Mouse (Mus musculus): Measurements from ENCODE around the gene Rnf130. TPM values are rescaled to one million over a fixed set of nuclear protein-coding genes. Genes with fewer than 3 reads are reported as not detected.

Gene Rnf130
- polyA plus RNA-seq, 1 experiment, result not detected

DNA sequence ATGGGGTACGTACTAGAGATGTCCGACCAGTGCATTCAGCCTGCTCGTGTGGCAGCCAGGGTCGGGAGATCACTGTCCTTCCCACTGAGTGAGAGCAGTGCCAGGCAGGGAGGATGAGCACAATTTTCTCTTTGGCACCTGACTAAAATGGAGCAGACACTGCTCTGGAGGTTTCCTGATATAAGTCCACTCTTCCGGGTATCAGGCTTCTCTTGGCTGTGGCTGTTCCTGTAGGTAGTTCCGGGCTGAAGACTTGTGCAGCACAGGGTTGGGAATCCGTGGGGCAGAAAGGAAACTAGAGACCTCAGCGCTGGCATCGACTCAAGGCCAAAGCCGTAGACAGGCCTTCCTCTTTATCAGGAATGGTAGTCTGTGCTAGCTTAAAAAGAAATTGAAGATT is 48.7 kb downstream of the Rnf130 start:
- no peaks in the 10 kb centered on the region for H3K36me3 ChIP-seq (ENCODE audit: control insufficient read depth, insufficient read depth)
- H3K79me3 ChIP-seq (ENCODE audit: low read depth), result no peaks in the 10 kb centered on the region
- peaks cover 28% of the 10 kb centered on the region for H3K27me3 ChIP-seq (ENCODE audit: control insufficient read depth, insufficient read depth, insufficient read length)
- H3K4me3 ChIP-seq (ENCODE audit: insufficient read depth, poor library complexity, severe bottlenecking), result no peak overlapping the region
- H3K79me2 ChIP-seq (ENCODE audit: control insufficient read depth, insufficient read depth), result no peaks in the 10 kb centered on the region
- H3ac ChIP-seq (ENCODE audit: control insufficient read depth, insufficient read length, low read depth), result no peak overlapping the region
- TF ChIP-seq MAX (IDR thresholded peaks at IDR 0.05) (no peak), CEBPB (IDR thresholded peaks at IDR 0.05; ENCODE audit: low read depth) (no peak), MYOD1 (IDR thresholded peaks at IDR 0.05; ENCODE audit: control insufficient read depth, insufficient read length, low read depth) (no peak), MYOG (IDR thresholded peaks at IDR 0.05; ENCODE audit: control insufficient read depth, extremely low read depth, insufficient read length) (no peak), CTCF (IDR thresholded peaks at IDR 0.05; ENCODE audit: control insufficient read depth, insufficient read depth, insufficient read length) (no peak), USF1 (IDR thresholded peaks at IDR 0.05; ENCODE audit: low read depth) (no peak), FOSL1 (IDR thresholded peaks at IDR 0.05; ENCODE audit: insufficient read depth, low read length, poor library complexity, severe bottlenecking) (no peak)

DNA sequence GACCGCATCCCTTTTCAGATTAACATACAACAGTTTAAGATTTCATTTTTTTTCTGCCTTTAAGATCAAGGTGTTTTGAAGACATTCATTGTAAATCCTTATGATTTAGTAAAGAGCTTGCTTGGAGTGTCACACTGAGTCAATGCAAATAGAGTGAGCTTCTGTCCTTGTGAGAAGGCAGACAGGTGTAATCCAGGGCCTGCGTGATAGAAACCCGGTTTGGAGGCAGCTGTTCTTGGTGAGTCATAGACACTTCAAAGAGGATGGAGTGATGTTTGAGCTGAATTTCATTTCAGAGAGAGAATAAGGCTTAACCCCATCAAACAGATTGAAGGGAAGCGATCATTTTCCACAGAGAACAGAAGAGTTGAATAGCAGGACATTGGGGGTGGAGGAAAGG is 51.6 kb downstream of the Rnf130 start:
- no peak overlapping the region for H3K4me3 ChIP-seq (ENCODE audit: insufficient read depth, poor library complexity, severe bottlenecking)
- no peaks in the 10 kb centered on the region for H3K79me2 ChIP-seq (ENCODE audit: control insufficient read depth, insufficient read depth)
- peaks cover 19% of the 10 kb centered on the region for H3K27me3 ChIP-seq (ENCODE audit: control insufficient read depth, insufficient read depth, insufficient read length)
- no peak overlapping the region for H3ac ChIP-seq (ENCODE audit: control insufficient read depth, insufficient read length, low read depth)
- no peaks in the 10 kb centered on the region for H3K36me3 ChIP-seq (ENCODE audit: control insufficient read depth, insufficient read depth)
- TF ChIP-seq USF1 (IDR thresholded peaks at IDR 0.05; ENCODE audit: low read depth), result no peak
- no peak for TF ChIP-seq MAX (IDR thresholded peaks at IDR 0.05)
- no peak for TF ChIP-seq CTCF (IDR thresholded peaks at IDR 0.05; ENCODE audit: control insufficient read depth, insufficient read depth, insufficient read length)
- TF ChIP-seq MYOD1 (IDR thresholded peaks at IDR 0.05; ENCODE audit: control insufficient read depth, insufficient read length, low read depth), result no peak
- no peak for TF ChIP-seq MYOG (IDR thresholded peaks at IDR 0.05; ENCODE audit: control insufficient read depth, extremely low read depth, insufficient read length)
- TF ChIP-seq FOSL1 (IDR thresholded peaks at IDR 0.05; ENCODE audit: insufficient read depth, low read length, poor library complexity, severe bottlenecking), result no peak
- no peak for TF ChIP-seq CEBPB (IDR thresholded peaks at IDR 0.05; ENCODE audit: low read depth)
- H3K79me3 ChIP-seq (ENCODE audit: low read depth), result no peaks in the 10 kb centered on the region

DNA sequence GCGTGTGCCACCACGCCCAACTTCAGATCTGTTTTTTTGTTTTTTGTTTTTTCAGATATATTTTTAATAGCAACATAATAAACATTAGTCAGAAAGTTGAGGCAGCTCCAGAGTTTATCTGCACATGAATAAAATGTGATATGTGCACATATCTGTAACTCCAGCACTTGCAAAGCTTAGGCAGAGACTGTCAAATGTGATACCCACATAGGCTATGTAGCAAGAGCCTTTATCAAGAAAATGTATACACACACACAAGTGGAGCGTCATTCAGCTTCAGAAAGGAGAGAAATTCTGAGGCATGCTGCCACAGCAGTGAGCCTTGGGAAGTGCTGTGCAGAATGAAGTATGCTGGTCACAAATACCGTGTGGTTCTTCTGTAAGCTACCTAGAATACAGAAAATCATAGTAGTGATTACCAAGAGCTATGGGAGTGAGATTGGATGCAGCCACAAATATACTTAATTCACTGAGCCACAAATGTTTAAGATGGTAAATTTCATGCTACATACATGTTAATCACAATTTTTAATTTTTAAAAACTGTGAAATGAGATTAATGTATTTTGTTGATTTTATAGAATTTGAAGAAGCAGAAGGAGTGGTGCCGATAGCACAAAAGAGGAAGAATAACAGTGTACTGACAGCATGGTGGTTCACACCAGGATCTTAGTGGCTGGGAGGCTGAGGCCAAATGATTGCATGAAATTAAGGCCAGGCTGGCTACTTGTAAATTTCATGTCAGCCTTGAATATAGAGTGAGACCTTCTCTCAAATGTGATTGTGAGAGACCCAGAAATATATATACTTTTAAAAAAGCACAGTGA is 56.4 kb downstream of the Rnf130 start:
- no peak overlapping the region for H3ac ChIP-seq (ENCODE audit: control insufficient read depth, insufficient read length, low read depth)
- peaks cover 9% of the 10 kb centered on the region for H3K27me3 ChIP-seq (ENCODE audit: control insufficient read depth, insufficient read depth, insufficient read length)
- no peaks in the 10 kb centered on the region for H3K79me3 ChIP-seq (ENCODE audit: low read depth)
- H3K4me3 ChIP-seq (ENCODE audit: insufficient read depth, poor library complexity, severe bottlenecking), result no peak overlapping the region
- TF ChIP-seq CEBPB (IDR thresholded peaks at IDR 0.05; ENCODE audit: low read depth) (no peak), MYOD1 (IDR thresholded peaks at IDR 0.05; ENCODE audit: control insufficient read depth, insufficient read length, low read depth) (no peak), USF1 (IDR thresholded peaks at IDR 0.05; ENCODE audit: low read depth) (no peak), MAX (IDR thresholded peaks at IDR 0.05) (no peak), CTCF (IDR thresholded peaks at IDR 0.05; ENCODE audit: control insufficient read depth, insufficient read depth, insufficient read length) (no peak), MYOG (IDR thresholded peaks at IDR 0.05; ENCODE audit: control insufficient read depth, extremely low read depth, insufficient read length) (no peak), FOSL1 (IDR thresholded peaks at IDR 0.05; ENCODE audit: insufficient read depth, low read length, poor library complexity, severe bottlenecking) (no peak)
- H3K79me2 ChIP-seq (ENCODE audit: control insufficient read depth, insufficient read depth), result no peaks in the 10 kb centered on the region
- H3K36me3 ChIP-seq (ENCODE audit: control insufficient read depth, insufficient read depth), result no peaks in the 10 kb centered on the region

DNA sequence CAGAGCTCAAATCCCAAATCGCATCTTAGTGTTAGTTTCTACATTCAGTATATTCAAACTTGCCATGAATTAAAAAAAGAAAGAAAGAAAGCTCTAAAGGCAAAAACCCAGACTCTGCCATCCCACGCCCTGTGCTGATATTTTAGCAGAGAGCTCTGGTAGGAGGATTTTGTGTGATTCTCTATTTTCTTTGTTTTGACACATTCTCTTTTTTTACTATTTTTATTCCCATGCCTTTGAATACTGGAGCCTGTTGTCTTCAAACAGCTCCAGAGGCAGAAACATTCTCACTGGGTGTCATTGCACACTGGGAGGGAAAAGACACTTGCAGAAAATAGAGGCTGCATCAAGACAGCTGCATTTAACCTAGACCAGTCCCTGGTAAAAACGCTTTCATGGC is 61.1 kb downstream of the Rnf130 start:
- Histone ChIP-seq H3K4me3 (ENCODE audit: insufficient read depth, poor library complexity, severe bottlenecking) (no peak overlapping the region), H3K79me3 (ENCODE audit: low read depth) (no peaks in the 10 kb centered on the region), H3K27me3 (ENCODE audit: control insufficient read depth, insufficient read depth, insufficient read length) (peaks cover 37% of the 10 kb centered on the region), H3ac (ENCODE audit: control insufficient read depth, insufficient read length, low read depth) (no peak overlapping the region), H3K36me3 (ENCODE audit: control insufficient read depth, insufficient read depth) (no peaks in the 10 kb centered on the region), H3K79me2 (ENCODE audit: control insufficient read depth, insufficient read depth) (no peaks in the 10 kb centered on the region)
- no peak for TF ChIP-seq FOSL1 (IDR thresholded peaks at IDR 0.05; ENCODE audit: insufficient read depth, low read length, poor library complexity, severe bottlenecking)
- no peak for TF ChIP-seq USF1 (IDR thresholded peaks at IDR 0.05; ENCODE audit: low read depth)
- no peak for TF ChIP-seq MYOG (IDR thresholded peaks at IDR 0.05; ENCODE audit: control insufficient read depth, extremely low read depth, insufficient read length)
- no peak for TF ChIP-seq MYOD1 (IDR thresholded peaks at IDR 0.05; ENCODE audit: control insufficient read depth, insufficient read length, low read depth)
- TF ChIP-seq CEBPB (IDR thresholded peaks at IDR 0.05; ENCODE audit: low read depth), result no peak
- TF ChIP-seq CTCF (IDR thresholded peaks at IDR 0.05; ENCODE audit: control insufficient read depth, insufficient read depth, insufficient read length), result no peak
- TF ChIP-seq MAX (IDR thresholded peaks at IDR 0.05), result no peak

DNA sequence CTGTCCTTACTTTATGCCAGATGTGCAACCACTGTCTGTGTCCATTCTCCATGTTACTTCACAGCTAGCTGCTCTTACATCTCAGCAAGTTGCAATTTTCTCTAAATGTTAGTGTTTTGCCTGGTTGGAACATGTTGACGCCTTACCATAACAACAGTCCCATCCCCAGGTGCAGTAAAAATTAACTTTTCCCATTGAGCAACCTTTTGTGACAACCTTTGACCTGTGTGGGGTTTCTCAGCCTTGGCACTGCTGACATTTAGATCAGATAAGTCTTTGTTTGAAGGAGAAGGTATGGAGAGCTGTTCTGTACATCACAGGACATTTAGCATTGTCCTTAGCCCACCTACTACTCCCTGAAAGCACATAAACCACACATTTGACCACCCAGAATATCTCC is 64.7 kb downstream of the Rnf130 start:
- no peaks in the 10 kb centered on the region for H3K79me3 ChIP-seq (ENCODE audit: low read depth)
- H3K79me2 ChIP-seq (ENCODE audit: control insufficient read depth, insufficient read depth), result no peaks in the 10 kb centered on the region
- TF ChIP-seq CTCF (IDR thresholded peaks at IDR 0.05; ENCODE audit: control insufficient read depth, insufficient read depth, insufficient read length) (no peak), CEBPB (IDR thresholded peaks at IDR 0.05; ENCODE audit: low read depth) (no peak), MYOD1 (IDR thresholded peaks at IDR 0.05; ENCODE audit: control insufficient read depth, insufficient read length, low read depth) (no peak), MYOG (IDR thresholded peaks at IDR 0.05; ENCODE audit: control insufficient read depth, extremely low read depth, insufficient read length) (no peak), USF1 (IDR thresholded peaks at IDR 0.05; ENCODE audit: low read depth) (no peak), MAX (IDR thresholded peaks at IDR 0.05) (no peak), FOSL1 (IDR thresholded peaks at IDR 0.05; ENCODE audit: insufficient read depth, low read length, poor library complexity, severe bottlenecking) (no peak)
- no peak overlapping the region for H3K4me3 ChIP-seq (ENCODE audit: insufficient read depth, poor library complexity, severe bottlenecking)
- H3K27me3 ChIP-seq (ENCODE audit: control insufficient read depth, insufficient read depth, insufficient read length), result peaks cover 49% of the 10 kb centered on the region
- H3K36me3 ChIP-seq (ENCODE audit: control insufficient read depth, insufficient read depth), result no peaks in the 10 kb centered on the region
- H3ac ChIP-seq (ENCODE audit: control insufficient read depth, insufficient read length, low read depth), result no peak overlapping the region
